Mouse (Mus musculus) midbrain, embryonic 16.5 days (tissue): Measurements from ENCODE around the gene Gper1. TPM values are rescaled to one million over a fixed set of nuclear protein-coding genes. Genes with fewer than 3 reads are reported as not detected.
"Not testable (repeated sequence)": the region's sequence is repeated elsewhere in the genome, so short reads cannot be mapped to it uniquely, and the experiment has no call there.

Experiments used
- ATAC-seq: fragments of 200-750 bp; cut with Nextera tagmentation; 2 replicates; pipeline ENCODE4 v1.8.0; 2017; ENCODE audit warnings: moderate TSS enrichment
- H3K27ac ChIP-seq: fragments of 300-500 bp; sonication (generic); 2 replicates; pipeline ENCODE4 v1.5.1; 2014; ENCODE audit warnings: mild to moderate bottlenecking, low read length, mixed read lengths
- H3K27me3 ChIP-seq: fragments of 300-500 bp; sonication (generic); 2 replicates; pipeline ENCODE4 v1.6.1; 2014; ENCODE audit warnings: low read depth, low read length, mixed read lengths; ENCODE audit not compliant: control insufficient read depth, insufficient read depth
- H3K36me3 ChIP-seq: fragments of 300-500 bp; sonication (generic); 2 replicates; pipeline ENCODE4 v1.6.1; 2014; ENCODE audit warnings: mild to moderate bottlenecking, low read length, moderate library complexity, mixed read lengths; ENCODE audit not compliant: control insufficient read depth, insufficient read depth
- H3K4me1 ChIP-seq: fragments of 300-500 bp; sonication (generic); 2 replicates; pipeline ENCODE4 v1.6.1; 2014; ENCODE audit warnings: mild to moderate bottlenecking, low read length, mixed read lengths; ENCODE audit not compliant: control insufficient read depth, insufficient read depth
- H3K4me2 ChIP-seq: fragments of 300-500 bp; sonication (generic); 2 replicates; pipeline ENCODE4 v1.6.1; 2014; ENCODE audit warnings: mild to moderate bottlenecking, low read length, mixed read lengths
- H3K4me3 ChIP-seq: fragments of 300-500 bp; sonication (generic); 2 replicates; pipeline ENCODE4 v1.5.1; 2014; ENCODE audit warnings: low read depth, mild to moderate bottlenecking, low read length, moderate library complexity, mixed read lengths
- H3K9ac ChIP-seq: fragments of 300-500 bp; sonication (generic); 2 replicates; pipeline ENCODE4 v1.6.1; 2014; ENCODE audit warnings: low read depth, low read length, mixed read lengths
- H3K9me3 ChIP-seq: fragments of 300-500 bp; sonication (generic); replicated peaks from 2 replicates; pipeline ENCODE4 v1.6.1; 2014; ENCODE audit warnings: mild to moderate bottlenecking, low read length, mixed read lengths; ENCODE audit not compliant: control insufficient read depth, poor library complexity, severe bottlenecking
- WGBS: fragments of 180-500 bp; shearing (Covaris S2); extraction: QIAGEN DNeasy Blood & Tissue Kit; methylation state at CpG from one replicate; pipeline ENCODE4 v1.1.7; 2014; 5-methylcytosine and 5-hydroxymethylcytosine counted together
- polyA plus RNA-seq: library from polyadenylated mRNA; unstranded; fragments of >200 nt; fragmentation: Nextera tagmentation; extraction: Ambion mirVana; gene quantifications from 2 replicates; pipeline ENCODE4 v1.2.1, GENCODE M21; 2015

Gper1 gene
- polyA plus RNA-seq, 1 experiment from 2014 or later: 9.4 TPM

DNA sequence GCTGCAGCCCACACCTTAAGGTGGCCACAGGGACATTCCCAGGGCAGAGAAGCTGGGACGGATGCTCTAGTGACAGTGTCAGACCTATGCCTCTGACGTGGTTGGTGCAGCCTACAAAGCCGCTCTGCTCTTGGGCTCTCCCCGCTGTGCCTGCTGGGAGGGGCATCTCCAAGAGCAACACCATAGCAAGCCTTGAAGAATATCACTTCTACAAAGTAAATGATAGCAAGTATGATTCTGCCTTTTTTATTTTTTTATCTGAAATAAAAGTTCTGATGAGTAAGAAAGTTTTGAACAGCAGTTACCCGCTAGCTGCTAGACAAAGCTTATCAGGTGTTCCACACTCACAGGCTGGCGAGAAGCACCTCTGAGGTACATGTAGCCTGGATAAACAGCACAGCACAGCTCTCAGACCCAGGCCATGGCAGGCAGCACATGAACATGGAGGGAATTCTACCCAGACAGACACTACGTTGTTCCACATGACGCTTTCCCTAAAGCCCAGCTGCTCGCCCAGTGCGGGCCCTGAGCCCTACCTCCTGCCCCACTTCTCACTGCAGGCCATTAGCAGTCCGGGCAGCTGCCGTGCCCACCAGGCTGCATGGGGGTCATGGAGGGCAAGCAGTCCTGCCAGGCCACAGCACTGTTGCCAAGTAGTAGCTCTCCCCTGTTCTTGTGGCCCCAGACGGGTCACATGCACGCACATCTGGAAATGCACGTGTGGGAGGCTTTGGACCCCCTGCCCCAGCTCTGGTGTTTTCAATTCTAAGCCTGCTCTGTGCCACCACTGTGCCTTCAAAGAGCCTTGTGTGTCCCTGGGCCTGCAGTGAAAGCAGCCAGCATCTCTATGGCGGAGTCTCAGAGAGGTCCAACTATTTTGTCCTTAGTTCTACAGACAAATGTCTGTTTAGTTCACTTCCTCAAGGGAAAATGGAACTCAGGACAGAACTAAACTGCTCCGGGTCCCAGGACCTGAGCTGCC lies 34.0 kb upstream of the Gper1 start:
- WGBS: 75% methylated on average over 17 of the region's 17 CpGs
- Histone ChIP-seq H3K9ac (no peak overlapping the region), H3K27ac (peak overlapping the region; percentile 59), H3K4me3 (no peak overlapping the region), H3K36me3 (no peaks in the 10 kb centered on the region), H3K4me2 (no peak overlapping the region), H3K27me3 (no peaks in the 10 kb centered on the region), H3K9me3 (no peaks in the 10 kb centered on the region), H3K4me1 (peaks cover 4% of the 10 kb centered on the region; the same call in 1 of the 2 replicates)
- ATAC-seq: 0 out of 2 replicates have a peak, but pooled peaks have one; percentile 27

DNA sequence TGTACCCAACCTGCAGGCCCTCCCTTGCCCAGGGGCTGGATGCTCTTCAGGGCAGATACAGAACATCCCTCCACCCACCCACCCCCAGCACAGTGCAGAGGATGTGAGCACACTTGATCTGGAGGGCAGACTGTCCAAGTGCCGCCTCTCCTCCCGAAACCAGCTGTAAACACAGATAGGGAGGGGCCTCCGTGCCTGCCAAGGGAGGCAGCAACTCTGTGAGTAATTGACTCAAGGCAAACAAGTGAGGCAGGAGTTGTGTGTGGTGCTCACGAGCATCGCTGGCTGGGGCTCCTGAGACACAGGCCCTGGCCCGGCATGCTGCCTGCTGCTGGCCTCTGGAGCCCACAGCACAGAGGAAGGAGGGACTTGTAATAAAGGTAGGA lies 33.3 kb upstream of the Gper1 start:
- H3K9me3 ChIP-seq: no peaks in the 10 kb centered on the region
- peak overlapping the region; percentile 59 for H3K27ac ChIP-seq
- H3K9ac ChIP-seq: no peak overlapping the region
- H3K36me3 ChIP-seq: no peaks in the 10 kb centered on the region
- H3K4me2 ChIP-seq: no peak overlapping the region
- peaks cover 4% of the 10 kb centered on the region; the same call in 1 of the 2 replicates for H3K4me1 ChIP-seq
- no peak overlapping the region for H3K4me3 ChIP-seq
- ATAC-seq: peak; percentile 43
- WGBS: 55% methylated on average over 6 of the region's 6 CpGs
- no peaks in the 10 kb centered on the region for H3K27me3 ChIP-seq

DNA sequence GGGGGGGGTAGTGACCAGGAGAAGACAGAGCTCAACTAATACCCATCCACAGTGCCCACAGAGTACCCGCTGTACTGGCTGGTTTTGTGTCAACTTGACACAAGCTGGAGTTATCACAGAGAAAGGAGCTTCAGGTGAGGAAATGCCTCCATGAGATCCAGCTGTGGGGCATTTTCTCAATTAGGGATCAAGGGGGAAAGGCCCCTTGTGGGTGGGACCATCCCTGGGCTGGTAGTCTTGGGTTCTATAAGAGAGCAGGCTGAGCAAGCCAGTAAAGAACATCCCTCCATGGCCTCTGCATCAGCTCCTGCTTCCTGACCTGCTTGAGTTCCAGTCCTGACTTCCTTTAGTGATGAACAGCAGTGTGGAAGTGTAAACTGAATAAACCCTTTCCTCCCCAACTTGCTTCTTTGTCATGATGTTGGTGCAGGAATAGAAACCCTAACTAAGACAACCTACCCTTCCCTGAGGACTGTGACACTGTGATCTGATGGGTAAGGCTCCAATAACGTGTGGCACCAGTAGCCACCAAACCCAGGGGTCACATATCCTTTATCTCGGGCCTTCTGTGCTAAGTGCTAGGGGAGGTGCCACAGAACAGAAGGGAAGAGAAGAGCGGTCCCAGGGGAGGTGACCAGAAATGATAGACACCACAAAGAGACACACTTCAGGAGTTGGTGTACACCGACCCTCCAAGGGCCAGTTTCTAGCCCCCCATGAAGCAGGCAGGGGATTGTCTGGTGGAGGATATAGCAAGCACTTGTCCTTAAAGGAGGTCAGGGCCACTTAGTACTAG lies 32.4 kb upstream of the Gper1 start:
- H3K9ac ChIP-seq, H3K4me3 ChIP-seq, H3K27me3 ChIP-seq, H3K9me3 ChIP-seq, H3K27ac ChIP-seq, H3K4me2 ChIP-seq, ATAC-seq, H3K4me1 ChIP-seq, H3K36me3 ChIP-seq: not testable (repeated sequence)
- 84% methylated on average over 5 of the region's 5 CpGs for WGBS

DNA sequence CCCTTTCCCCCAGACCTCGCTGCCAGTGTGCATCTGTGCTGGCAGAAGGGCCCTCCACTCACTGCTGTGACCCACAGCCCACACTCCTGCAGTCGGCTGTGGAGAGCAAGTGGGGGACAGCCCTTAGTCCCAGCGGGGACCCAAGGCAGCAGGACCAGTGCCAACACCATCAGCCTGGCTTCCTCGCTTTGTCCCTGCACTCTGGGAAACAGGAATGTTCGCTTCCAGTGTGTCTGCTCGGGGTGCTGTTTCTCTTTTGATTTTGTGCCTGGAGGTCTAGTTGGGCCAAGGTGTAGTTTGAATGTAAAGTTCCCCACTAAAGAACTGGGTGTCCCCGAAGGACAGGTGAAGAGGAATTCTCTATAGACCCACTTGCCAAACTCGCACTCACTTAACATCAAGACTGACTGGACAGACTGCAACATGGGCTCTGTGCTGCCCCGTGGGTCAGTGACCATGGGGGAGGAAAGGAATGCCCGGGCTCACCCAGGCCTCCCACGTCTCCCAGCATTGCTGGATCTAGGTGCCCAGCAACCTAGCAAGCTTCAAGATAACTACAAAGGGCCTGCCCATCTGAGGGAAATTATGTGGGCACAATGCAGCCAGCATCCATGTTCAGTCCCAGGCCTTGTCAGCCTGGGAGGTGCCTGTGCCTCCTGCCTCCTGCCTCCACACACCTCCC lies 31.5 kb upstream of the Gper1 start:
- peak overlapping the region; percentile 8; the same call in 1 of the 2 replicates for H3K27ac ChIP-seq
- no peak for ATAC-seq
- 76% methylated on average over 11 of the region's 11 CpGs for WGBS

DNA sequence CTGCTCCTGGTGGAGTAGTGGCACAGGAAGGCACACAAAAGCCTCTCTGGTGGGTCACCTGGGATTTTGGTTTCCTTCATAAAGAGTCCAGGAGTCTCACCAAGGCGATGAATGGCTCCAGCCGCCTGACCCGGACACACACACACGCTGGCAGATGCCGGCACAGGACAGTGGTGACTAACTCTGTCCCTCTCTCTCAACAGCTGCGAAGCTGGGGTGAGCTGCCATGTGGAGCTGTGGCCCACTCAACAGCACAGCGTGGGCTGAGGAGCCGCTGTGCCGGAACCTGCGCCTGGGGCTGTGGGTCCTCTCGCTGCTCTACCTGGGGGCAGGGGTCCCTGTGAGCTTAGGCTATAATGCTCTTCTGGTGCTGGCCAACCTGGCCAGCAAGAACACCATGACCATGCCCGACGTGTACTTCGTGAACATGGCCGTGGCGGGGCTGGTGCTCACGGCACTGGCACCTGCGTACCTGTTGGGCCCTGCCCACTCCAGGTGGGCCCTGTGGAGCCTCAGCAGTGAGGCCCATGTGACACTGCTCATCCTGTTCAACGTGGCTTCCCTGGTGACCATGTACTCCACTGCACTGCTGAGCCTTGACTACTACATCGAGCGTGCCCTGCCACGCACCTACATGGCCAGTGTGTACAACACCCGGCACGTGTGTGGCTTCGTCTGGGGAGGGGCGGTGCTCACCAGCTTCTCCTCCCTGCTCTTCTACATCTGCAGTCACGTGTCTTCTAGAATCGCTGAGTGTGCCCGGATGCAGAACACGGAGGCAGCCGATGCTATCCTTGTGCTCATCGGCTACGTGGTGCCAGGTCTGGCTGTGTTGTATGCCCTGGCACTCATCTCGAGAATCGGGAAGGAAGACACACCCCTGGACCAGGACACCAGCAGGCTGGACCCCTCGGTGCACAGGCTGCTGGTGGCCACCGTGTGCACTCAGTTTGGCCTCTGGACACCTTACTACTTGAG lies 30.4 kb upstream of the Gper1 start:
- H3K9ac ChIP-seq: no peak overlapping the region
- H3K4me2 ChIP-seq: no peak overlapping the region
- H3K4me3 ChIP-seq: no peak overlapping the region
- no peak for ATAC-seq
- H3K36me3 ChIP-seq: no peaks in the 10 kb centered on the region
- 94% methylated on average over 37 of the region's 37 CpGs for WGBS
- H3K4me1 ChIP-seq: peaks cover 4% of the 10 kb centered on the region; the same call in 1 of the 2 replicates
- H3K27ac ChIP-seq: no peak overlapping the region
- no peaks in the 10 kb centered on the region for H3K27me3 ChIP-seq
- H3K9me3 ChIP-seq: no peaks in the 10 kb centered on the region

More for the DNA sequence above, 31.5 kb upstream of the Gper1 start:
- Histone ChIP-seq H3K36me3 (no peaks in the 10 kb centered on the region), H3K4me3 (no peak overlapping the region), H3K4me2 (no peak overlapping the region), H3K4me1 (peaks cover 4% of the 10 kb centered on the region; the same call in 1 of the 2 replicates), H3K27me3 (no peaks in the 10 kb centered on the region), H3K9ac (0 out of 2 replicates have a peak overlapping the region, but pooled peaks have one; percentile 15), H3K9me3 (no peaks in the 10 kb centered on the region)

DNA sequence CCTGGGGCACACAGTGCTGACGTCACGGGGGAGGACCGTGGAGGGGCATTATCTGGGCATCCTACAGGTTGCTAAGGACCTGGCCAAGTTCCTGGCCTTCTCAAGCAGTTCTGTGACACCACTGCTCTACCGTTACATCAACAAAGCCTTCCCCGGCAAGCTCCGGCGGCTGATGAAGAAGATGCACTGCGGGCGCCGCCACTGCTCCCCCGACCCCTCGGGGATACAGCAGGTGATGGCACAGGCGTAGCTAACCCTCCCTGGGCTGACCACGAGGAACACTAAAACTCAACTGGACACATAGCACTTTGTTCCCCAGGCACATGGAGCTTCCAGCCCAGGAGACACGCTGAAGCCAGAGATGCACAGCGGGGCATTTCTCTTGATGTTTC lies 29.8 kb upstream of the Gper1 start:
- 92% methylated on average over 16 of the region's 16 CpGs for WGBS
- H3K27me3 ChIP-seq: no peaks in the 10 kb centered on the region
- H3K9me3 ChIP-seq: no peaks in the 10 kb centered on the region
- ATAC-seq: no peak
- H3K4me2 ChIP-seq: no peak overlapping the region
- H3K4me1 ChIP-seq: peaks cover 4% of the 10 kb centered on the region; the same call in 1 of the 2 replicates
- no peaks in the 10 kb centered on the region for H3K36me3 ChIP-seq
- H3K9ac ChIP-seq: no peak overlapping the region
- H3K4me3 ChIP-seq: no peak overlapping the region
- H3K27ac ChIP-seq: no peak overlapping the region

DNA sequence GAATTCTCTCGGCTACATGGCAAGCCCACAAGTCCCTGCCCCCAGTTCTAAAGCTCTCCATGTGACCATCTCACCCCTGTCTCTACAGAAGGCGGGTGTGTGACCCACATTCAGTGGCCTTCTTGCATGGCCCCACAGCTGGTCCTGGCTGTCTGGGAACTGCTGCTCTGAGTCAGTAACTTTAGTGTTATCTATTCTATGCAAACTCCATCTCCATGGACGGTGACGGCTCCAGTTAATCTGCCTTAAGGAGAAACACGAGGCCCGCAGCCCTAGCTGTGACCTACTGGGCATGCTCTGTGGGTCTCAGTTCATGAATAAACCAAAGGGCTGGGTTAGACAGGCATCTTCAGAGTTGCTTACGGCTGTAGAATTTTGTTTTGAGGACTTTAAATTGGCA lies 28.6 kb upstream of the Gper1 start:
- ATAC-seq: no peak
- WGBS: 59% methylated on average over 7 of the region's 7 CpGs

DNA sequence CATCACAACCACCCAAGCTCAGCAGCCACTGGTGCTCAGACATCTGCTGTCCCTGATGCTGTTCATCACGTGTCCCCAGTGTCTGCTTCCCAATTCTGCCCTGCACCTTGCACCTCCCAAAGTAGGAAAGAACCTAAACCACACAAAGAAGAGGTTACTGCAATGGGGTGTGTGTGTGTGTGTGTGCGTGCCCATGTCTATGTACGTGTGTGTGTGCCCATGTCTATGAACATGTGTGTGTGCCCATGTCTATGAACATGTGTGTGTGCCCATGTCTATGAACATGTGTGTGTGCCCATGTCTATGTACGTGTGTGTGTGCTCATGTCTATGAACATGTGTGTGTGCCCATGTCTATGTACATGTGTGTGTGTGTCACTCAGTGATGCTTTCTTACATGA lies 27.4 kb upstream of the Gper1 start:
- Histone ChIP-seq H3K9me3 (no peaks in the 10 kb centered on the region), H3K4me3 (no peak overlapping the region), H3K27ac (no peak overlapping the region), H3K36me3 (no peaks in the 10 kb centered on the region), H3K4me2 (no peak overlapping the region), H3K4me1 (peaks cover 3% of the 10 kb centered on the region; the same call in 1 of the 2 replicates), H3K9ac (no peak overlapping the region), H3K27me3 (no peaks in the 10 kb centered on the region)
- WGBS: 94% methylated on average over 4 of the region's 4 CpGs
- ATAC-seq: no peak

More for the DNA sequence above, 28.6 kb upstream of the Gper1 start:
- H3K4me1 ChIP-seq: peaks cover 3% of the 10 kb centered on the region; the same call in 1 of the 2 replicates
- no peak overlapping the region for H3K9ac ChIP-seq
- no peak overlapping the region for H3K4me2 ChIP-seq
- no peaks in the 10 kb centered on the region for H3K36me3 ChIP-seq
- no peak overlapping the region for H3K27ac ChIP-seq
- H3K4me3 ChIP-seq: no peak overlapping the region
- no peaks in the 10 kb centered on the region for H3K27me3 ChIP-seq
- no peaks in the 10 kb centered on the region for H3K9me3 ChIP-seq
